Mouse (Mus musculus): ENCODE data around the gene Tmem72. TPM values are rescaled to one million over a fixed set of nuclear protein-coding genes. Genes with fewer than 3 reads are reported as not detected.

Gene Tmem72
- polyA plus RNA-seq, 1 experiment from 2014 or later: 0.01 TPM

DNA sequence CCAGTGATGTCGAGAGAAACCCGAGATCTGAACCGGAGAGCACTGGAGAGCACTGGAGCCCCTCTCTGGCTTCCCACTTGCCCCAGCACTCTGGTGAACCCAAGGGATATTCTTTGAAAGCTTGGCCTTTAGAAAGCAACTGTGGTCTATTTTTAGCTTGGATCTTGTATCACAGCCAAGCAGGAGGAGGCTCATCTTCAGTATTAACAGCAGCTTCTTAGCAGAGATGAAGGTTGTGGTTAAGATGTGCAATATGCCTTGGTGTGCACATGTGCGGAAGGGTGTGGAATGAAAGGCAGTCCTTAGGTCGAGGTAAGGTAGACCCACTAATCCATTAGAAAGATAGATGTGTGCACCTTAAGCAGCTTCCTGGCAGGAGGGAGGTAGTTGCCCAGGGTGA, 2.1 kb downstream of the Tmem72 start:
- no peak overlapping the region for H3K9ac ChIP-seq
- H3K27ac ChIP-seq: no peak overlapping the region
- WGBS (ENCODE audit: insufficient replicate concordance): 58% methylated on average over 5 of the region's 5 CpGs
- H3K36me3 ChIP-seq: no peaks in the 10 kb centered on the region
- no peak for ATAC-seq
- no peak overlapping the region for H3K4me2 ChIP-seq
- H3K9me3 ChIP-seq (replicated peaks): no peaks in the 10 kb centered on the region
- H3K4me3 ChIP-seq: no peak overlapping the region
- no peaks in the 10 kb centered on the region for H3K4me1 ChIP-seq
- no peaks in the 10 kb centered on the region for H3K27me3 ChIP-seq (replicated peaks)

DNA sequence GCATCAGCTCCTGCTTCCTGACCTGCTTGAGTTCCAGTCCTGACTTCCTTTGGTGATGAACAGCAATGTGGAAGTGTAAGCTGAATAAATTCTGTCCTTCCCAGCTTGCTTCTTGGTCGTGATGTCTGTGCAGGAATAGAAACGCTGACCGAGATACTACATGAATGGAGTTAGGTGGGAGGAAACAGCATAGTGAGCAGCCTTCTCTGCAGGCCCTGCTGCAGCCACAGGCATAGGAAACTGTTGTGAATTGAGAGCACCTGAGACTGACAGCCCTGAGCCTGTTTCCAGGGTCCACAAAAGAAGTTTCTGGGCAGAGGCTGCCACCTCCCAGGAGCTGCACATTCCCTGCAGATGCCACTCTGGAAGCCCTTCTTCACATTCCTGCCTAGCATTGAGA, 2.7 kb downstream of the Tmem72 start:
- H3K4me1 ChIP-seq: no peaks in the 10 kb centered on the region
- H3K9ac ChIP-seq: no peak overlapping the region
- no peak overlapping the region for H3K4me3 ChIP-seq
- ATAC-seq: no peak
- H3K36me3 ChIP-seq: no peaks in the 10 kb centered on the region
- no peaks in the 10 kb centered on the region for H3K27me3 ChIP-seq (replicated peaks)
- 66% methylated on average over 3 of the region's 3 CpGs for WGBS (ENCODE audit: insufficient replicate concordance)
- no peak overlapping the region for H3K27ac ChIP-seq
- no peaks in the 10 kb centered on the region for H3K9me3 ChIP-seq (replicated peaks)
- no peak overlapping the region for H3K4me2 ChIP-seq

DNA sequence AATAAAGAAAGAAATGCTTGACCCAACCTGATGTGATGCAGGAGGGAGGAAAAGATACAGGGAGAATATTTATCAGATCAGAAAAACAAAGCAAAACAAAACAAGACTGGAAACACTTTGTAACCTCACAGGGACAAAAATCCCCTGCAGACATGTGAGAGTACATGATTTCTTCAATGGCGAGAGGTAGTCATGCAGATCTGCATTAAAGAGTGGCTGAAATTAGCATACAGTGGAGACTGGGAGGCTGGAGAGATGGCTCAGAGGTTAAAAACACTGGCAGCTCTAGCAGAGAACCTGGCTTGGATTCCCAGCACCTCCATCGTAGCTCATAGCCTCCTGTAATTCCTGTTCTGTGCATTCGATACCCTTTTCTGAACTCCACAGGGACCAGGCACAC, 4.2 kb downstream of the Tmem72 start:
- Histone ChIP-seq H3K4me3 (no peak overlapping the region), H3K27me3 (replicated peaks) (no peaks in the 10 kb centered on the region), H3K9me3 (replicated peaks) (no peaks in the 10 kb centered on the region), H3K9ac (no peak overlapping the region), H3K4me2 (no peak overlapping the region), H3K4me1 (no peaks in the 10 kb centered on the region), H3K27ac (no peak overlapping the region), H3K36me3 (no peaks in the 10 kb centered on the region)
- ATAC-seq: no peak
- 75% methylated on average over 3 of the region's 3 CpGs for WGBS (ENCODE audit: insufficient replicate concordance)

DNA sequence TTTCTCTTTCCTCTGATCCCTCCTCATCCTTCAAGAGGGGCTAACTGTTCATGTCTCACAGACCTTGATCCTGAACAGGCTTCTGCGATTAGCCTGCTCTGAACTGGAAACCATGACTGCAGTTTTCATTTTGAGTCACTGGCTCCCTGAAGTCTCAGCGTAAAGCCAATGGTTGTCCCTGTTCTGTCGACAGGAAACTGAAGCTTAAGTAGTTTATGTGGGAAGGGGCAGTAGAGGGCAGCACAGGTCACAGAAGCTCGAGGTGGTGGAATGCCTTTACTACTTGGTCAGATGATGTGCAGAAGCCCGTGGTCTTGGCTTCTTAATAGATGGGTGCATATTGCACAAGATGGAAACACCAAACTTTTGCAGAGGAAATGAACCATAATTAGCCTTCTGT, 4.7 kb downstream of the Tmem72 start:
- ATAC-seq: no peak
- Histone ChIP-seq H3K27ac (no peak overlapping the region), H3K36me3 (no peaks in the 10 kb centered on the region), H3K27me3 (replicated peaks) (no peaks in the 10 kb centered on the region), H3K4me1 (no peaks in the 10 kb centered on the region), H3K9ac (no peak overlapping the region), H3K4me2 (no peak overlapping the region), H3K4me3 (no peak overlapping the region), H3K9me3 (replicated peaks) (no peaks in the 10 kb centered on the region)
- WGBS (ENCODE audit: insufficient replicate concordance): 20% methylated on average over 5 of the region's 5 CpGs

DNA sequence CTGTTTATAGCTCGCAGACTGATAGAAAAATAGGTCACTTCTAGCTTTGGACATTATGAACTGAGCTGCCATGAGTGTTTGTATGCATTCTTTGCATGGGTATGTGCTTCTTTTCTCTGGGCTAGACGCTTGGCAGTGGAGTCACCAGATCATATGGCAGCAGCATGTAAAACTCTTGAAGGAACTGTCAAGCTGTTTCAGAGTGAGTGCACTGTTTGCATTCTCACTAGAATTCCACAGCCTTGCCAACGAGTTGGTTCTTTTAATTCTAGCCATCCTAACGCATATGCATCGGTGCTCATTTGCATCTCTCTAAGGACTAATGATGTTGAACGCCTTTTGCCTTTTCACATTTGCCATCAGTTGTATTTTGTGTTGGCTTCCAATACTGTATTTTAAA, 12.4 kb downstream of the Tmem72 start:
- no peak overlapping the region for H3K4me3 ChIP-seq
- no peak overlapping the region for H3K9ac ChIP-seq
- H3K27ac ChIP-seq: no peak overlapping the region
- WGBS (ENCODE audit: insufficient replicate concordance): 65% methylated on average over 6 of the region's 6 CpGs
- no peaks in the 10 kb centered on the region for H3K27me3 ChIP-seq (replicated peaks)
- no peak overlapping the region for H3K4me2 ChIP-seq
- no peak for ATAC-seq
- no peaks in the 10 kb centered on the region for H3K9me3 ChIP-seq (replicated peaks)
- no peaks in the 10 kb centered on the region for H3K36me3 ChIP-seq
- H3K4me1 ChIP-seq: no peaks in the 10 kb centered on the region

DNA sequence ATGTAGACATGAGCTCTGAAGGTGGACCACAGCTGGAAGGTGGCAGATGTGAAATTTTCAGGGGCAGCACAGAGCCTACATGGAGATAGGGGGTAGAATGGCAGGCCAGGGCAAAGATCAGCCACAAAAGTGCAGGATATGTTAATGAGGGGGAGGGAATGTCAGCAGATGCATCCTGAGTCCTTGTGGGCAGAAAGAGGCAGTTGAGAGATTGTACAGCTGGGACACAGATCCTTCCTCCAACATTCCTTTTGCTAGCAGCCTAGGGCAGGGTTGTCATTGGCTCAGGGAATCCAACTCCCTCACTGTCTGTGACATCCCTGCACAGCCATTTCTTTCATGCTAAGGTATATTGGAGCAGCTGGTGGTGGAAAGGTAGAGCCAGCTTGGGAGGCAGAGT, 15.9 kb downstream of the Tmem72 start:
- Histone ChIP-seq H3K4me1 (no peaks in the 10 kb centered on the region), H3K9me3 (replicated peaks) (no peaks in the 10 kb centered on the region), H3K27ac (no peak overlapping the region), H3K4me2 (no peak overlapping the region), H3K9ac (no peak overlapping the region), H3K36me3 (no peaks in the 10 kb centered on the region), H3K4me3 (no peak overlapping the region), H3K27me3 (replicated peaks) (no peaks in the 10 kb centered on the region)
- ATAC-seq: no peak

DNA sequence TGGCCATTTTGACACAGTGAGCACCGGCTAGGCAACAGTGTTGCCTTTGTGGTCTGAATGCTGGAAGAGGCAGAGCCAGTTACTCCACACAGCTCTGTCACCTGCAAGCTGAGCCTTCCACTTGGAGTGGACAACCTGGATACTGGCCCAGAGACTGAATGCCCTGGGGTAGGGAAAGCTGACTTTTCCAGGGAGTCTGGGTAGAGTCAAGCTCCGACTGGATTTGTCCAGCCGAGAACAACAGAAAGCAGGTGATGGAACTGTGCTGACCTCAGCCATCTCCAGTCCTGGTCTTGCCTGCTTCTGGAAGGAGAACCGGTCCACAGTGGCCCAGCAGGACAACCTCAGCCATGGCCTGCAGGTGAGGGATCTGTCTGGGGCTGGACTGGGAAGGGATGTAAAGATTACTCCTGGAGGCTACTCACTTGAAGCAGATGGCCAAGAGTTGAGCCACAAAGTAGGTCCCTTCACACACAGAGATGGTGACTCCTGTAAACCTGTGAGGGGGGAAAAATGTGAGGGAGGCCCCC, 18.8 kb downstream of the Tmem72 start:
- no peak overlapping the region for H3K4me3 ChIP-seq
- 73% methylated on average over 4 of the region's 4 CpGs for WGBS (ENCODE audit: insufficient replicate concordance)
- no peak overlapping the region for H3K4me2 ChIP-seq
- H3K4me1 ChIP-seq: no peaks in the 10 kb centered on the region
- no peaks in the 10 kb centered on the region for H3K27me3 ChIP-seq (replicated peaks)
- H3K9me3 ChIP-seq (replicated peaks): no peaks in the 10 kb centered on the region
- H3K27ac ChIP-seq: no peak overlapping the region
- ATAC-seq: no peak
- H3K36me3 ChIP-seq: no peaks in the 10 kb centered on the region
- no peak overlapping the region for H3K9ac ChIP-seq

DNA sequence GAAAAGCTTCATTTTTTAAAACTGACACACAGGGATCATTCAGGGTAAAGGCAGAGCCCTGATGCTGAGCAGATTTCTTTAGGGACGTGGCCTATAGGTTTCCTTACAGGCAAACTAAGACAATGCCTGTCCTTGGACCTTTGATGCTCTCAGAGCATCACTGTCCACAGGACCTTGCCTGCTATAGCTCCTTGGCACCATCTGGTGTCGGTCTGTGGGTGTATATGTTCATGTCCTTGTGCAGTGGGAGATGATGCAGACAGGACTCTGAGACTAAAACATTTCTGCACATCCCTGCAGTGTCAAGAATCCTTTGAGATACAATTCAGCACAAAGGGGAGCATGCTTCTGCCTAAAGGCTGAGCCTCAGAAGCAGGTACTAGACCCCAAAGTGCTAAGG, 19.3 kb downstream of the Tmem72 start:
- 30% methylated on average over 2 of the region's 2 CpGs for WGBS (ENCODE audit: insufficient replicate concordance)
- H3K36me3 ChIP-seq: no peaks in the 10 kb centered on the region
- no peak for ATAC-seq
- H3K4me1 ChIP-seq: no peaks in the 10 kb centered on the region
- no peaks in the 10 kb centered on the region for H3K27me3 ChIP-seq (replicated peaks)
- H3K27ac ChIP-seq: no peak overlapping the region
- H3K9ac ChIP-seq: no peak overlapping the region
- no peak overlapping the region for H3K4me3 ChIP-seq
- no peak overlapping the region for H3K4me2 ChIP-seq
- no peaks in the 10 kb centered on the region for H3K9me3 ChIP-seq (replicated peaks)

DNA sequence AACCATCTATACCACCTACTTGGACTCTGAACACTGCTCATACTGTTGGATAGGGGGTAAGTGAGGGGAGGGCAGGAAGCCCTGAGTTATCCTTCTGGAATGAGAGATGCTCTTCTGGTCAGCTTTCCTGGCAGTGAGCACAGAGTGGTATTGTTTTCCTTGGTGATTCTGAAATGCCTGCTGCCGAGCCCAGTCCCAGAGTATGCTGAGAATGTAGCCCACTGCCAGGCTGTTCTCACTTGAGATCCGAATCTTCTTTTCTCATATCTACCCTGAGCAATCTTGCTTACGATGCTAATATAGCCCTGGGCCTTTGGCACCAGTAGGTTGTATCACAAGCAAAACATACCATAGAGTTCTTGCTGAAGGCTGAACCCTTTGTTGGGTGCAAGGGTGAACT, 22.4 kb downstream of the Tmem72 start:
- H3K4me1 ChIP-seq: no peaks in the 10 kb centered on the region
- ATAC-seq: no peak

DNA sequence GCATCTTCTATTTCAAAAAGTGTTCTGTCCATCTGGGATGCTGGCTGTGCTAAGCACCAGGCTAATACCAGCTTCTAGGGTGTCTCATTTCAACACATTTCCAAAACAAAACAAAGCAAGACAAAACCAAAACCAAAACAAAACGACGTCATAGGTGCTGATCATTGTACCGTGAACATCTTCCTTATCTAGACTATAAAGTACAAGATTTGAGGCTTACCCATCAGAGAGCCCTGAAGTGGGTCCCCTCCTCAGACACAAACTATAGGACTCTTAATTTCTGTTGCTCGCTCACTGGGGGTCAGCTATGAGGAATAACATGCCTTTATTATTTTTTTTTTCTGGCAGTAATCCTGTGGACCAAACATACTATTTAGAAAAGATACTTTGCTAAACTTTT, 23.1 kb downstream of the Tmem72 start:
- 59% methylated on average over 4 of the region's 4 CpGs for WGBS (ENCODE audit: insufficient replicate concordance)
- no peak overlapping the region for H3K4me3 ChIP-seq
- H3K27me3 ChIP-seq (replicated peaks): no peaks in the 10 kb centered on the region
- ATAC-seq: no peak
- H3K4me1 ChIP-seq: no peaks in the 10 kb centered on the region
- no peaks in the 10 kb centered on the region for H3K36me3 ChIP-seq
- no peak overlapping the region for H3K27ac ChIP-seq
- H3K4me2 ChIP-seq: no peak overlapping the region
- H3K9me3 ChIP-seq (replicated peaks): no peaks in the 10 kb centered on the region
- H3K9ac ChIP-seq: no peak overlapping the region

More for the DNA sequence above, 22.4 kb downstream of the Tmem72 start:
- Histone ChIP-seq H3K9me3 (replicated peaks) (no peaks in the 10 kb centered on the region), H3K9ac (no peak overlapping the region), H3K27ac (no peak overlapping the region), H3K27me3 (replicated peaks) (no peaks in the 10 kb centered on the region), H3K4me2 (no peak overlapping the region), H3K4me3 (no peak overlapping the region), H3K36me3 (no peaks in the 10 kb centered on the region)
- WGBS (ENCODE audit: insufficient replicate concordance): 55% methylated on average over 3 of the region's 3 CpGs

DNA sequence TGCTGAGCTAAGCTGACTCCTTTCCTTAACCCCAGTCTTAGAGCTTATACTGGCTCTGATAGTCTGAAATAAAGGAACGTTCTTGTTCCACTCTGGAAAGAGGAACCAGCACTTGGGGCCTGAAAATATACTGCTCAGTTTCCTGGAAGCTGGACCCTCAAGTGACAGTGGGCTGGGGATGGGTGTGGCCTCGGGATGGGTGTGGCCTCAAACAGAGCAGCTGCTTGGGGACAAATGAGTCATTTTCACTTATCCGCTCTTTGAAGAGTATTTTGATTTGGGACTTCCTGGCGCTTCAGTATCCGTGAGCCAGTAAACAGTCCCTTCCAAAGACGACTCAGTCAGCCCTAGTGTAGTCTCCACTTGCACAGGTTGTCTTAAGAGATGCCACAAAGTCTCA, 34.4 kb downstream of the Tmem72 start:
- Histone ChIP-seq H3K36me3 (no peaks in the 10 kb centered on the region), H3K9me3 (replicated peaks) (no peaks in the 10 kb centered on the region), H3K4me3 (no peak overlapping the region), H3K4me1 (peaks cover 3% of the 10 kb centered on the region; the same call in 1 of the 2 replicates), H3K27ac (no peak overlapping the region), H3K9ac (no peak overlapping the region), H3K27me3 (replicated peaks) (no peaks in the 10 kb centered on the region), H3K4me2 (no peak overlapping the region)
- no peak for ATAC-seq
- 8% methylated on average over 6 of the region's 6 CpGs for WGBS (ENCODE audit: insufficient replicate concordance)

DNA sequence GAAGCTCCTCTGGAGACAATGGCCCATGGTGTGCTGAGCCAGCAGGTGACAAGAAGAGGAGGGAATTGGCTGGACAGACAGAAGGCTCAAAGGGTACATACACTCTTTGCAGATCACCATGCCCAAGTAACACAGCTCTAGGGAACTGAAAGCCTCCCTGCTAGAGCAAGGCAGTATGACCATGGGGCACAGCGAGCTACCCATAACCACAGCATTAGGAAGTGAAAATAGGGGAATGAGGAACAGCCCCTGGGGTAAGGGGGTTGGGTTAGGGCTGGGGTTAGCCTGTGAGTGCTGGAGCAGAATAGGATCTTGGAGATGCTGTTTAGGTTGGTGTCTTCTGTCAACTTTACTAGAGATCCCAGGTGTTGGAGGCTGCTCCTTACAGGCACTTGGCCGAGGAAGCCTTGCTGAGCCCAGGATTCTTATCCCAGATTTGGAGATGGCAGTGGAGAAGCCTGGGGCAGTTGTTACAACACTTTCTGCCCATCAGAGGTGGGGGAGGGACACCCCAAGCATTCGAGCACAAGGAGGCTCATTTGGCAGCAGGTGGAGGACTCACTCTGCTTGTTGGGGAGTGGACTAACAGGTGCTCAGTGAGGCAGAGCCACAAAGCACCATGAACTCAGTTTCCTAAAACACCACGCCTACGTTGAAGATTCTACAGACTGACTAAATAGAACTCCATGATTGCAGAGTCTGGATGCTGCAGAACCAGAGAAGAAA, 37.0 kb downstream of the Tmem72 start:
- Histone ChIP-seq H3K4me1 (peaks cover 16% of the 10 kb centered on the region), H3K27me3 (replicated peaks) (no peaks in the 10 kb centered on the region), H3K4me2 (no peak overlapping the region), H3K4me3 (no peak overlapping the region), H3K36me3 (no peaks in the 10 kb centered on the region), H3K9me3 (replicated peaks) (no peaks in the 10 kb centered on the region), H3K27ac (no peak overlapping the region), H3K9ac (no peak overlapping the region)
- peak; percentile 40; the same call in 1 of the 2 replicates for ATAC-seq
- WGBS (ENCODE audit: insufficient replicate concordance): 44% methylated on average over 5 of the region's 5 CpGs

DNA sequence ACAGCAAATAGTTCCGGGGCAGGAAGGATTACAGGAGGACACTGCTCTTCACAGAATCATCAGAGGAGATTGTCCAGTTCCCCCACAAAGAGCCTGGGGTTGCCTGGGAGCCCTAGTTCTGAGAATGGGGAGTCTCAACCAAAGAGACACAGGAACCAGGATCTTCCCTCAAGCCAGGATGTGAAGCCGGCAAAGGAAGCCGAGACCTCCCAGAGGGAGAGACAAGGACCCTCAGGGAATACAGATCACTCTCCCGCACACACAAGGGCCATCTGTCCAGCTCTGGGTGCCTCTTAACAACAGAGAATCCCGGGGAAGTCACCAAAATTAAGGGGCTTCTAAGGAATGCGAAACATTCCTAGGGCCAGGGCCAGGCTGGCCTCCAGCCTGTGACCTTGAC, 39.4 kb downstream of the Tmem72 start:
- no peaks in the 10 kb centered on the region for H3K36me3 ChIP-seq
- peaks cover 9% of the 10 kb centered on the region for H3K27me3 ChIP-seq (replicated peaks)
- WGBS (ENCODE audit: insufficient replicate concordance): 73% methylated on average over 6 of the region's 6 CpGs
- H3K4me2 ChIP-seq: no peak overlapping the region
- H3K9ac ChIP-seq: no peak overlapping the region
- no peak overlapping the region for H3K27ac ChIP-seq
- H3K4me1 ChIP-seq: peaks cover 32% of the 10 kb centered on the region
- no peak overlapping the region for H3K4me3 ChIP-seq
- H3K9me3 ChIP-seq (replicated peaks): no peaks in the 10 kb centered on the region
- ATAC-seq: no peak
